Mouse (Mus musculus): ENCODE measurements around the gene Tldc1.

GRCm38 (mm10) chr8:119806422-119807263 lies 28.4 kb upstream of the Tldc1 start:
- TF ChIP-seq TAL1 (conservative IDR thresholded peaks at IDR 0.05; ENCODE audit: low read depth, low read length) (no peak), CTCF (IDR thresholded peaks at IDR 0.05; ENCODE audit: low read depth, low read length) (no peak), GATA2 (IDR thresholded peaks at IDR 0.05; ENCODE audit: borderline replicate concordance, low read depth, low read length) (no peak), GATA1 (IDR thresholded peaks at IDR 0.05; ENCODE audit: borderline replicate concordance, low read length) (no peak), POLR2AphosphoS5 (IDR thresholded peaks at IDR 0.05; ENCODE audit: insufficient replicate concordance, low read depth, low read length) (no peak)

Data from G1E (cell line).